Mouse (Mus musculus): Measurements from ENCODE around the gene Cd320. TPM values are rescaled to one million over a fixed set of nuclear protein-coding genes. Genes with fewer than 3 reads are reported as not detected.
A peak's percentile ranks its signal among the peaks of the same experiment; 100 is the strongest.
"Not testable (repeated sequence)": the region's sequence is repeated elsewhere in the genome, so short reads cannot be mapped to it uniquely, and the experiment has no call there.

Cd320 gene
- polyA plus RNA-seq, 1 experiment, result 11.6 TPM

DNA sequence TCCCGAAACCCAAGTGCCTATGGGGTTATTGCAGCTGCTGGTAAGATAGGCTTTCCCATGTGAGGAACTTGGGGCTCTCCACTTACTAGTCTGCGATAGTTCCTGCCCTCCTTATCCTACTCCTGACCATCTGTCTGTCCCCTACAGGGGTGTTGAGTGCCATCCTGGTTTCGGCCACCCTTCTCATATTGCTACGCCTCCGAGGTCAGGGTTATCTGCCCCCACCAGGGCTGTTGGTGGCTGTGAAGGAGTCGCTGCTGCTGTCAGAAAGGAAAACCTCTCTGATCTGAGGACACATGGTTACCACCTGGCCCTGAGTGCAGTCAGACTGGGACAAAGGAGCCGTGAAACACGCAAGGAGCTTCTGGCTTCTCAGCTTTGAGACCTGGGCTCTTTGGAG is 5.2 kb downstream of the Cd320 start:
- no peak for DNase-seq (ENCODE audit: low read depth in 1 of 2, low spot score in 2 of 2)
- no peak overlapping the region for H3K27ac ChIP-seq (ENCODE audit: insufficient read depth, low read length)
- no peak overlapping the region for H3K4me3 ChIP-seq (ENCODE audit: extremely low read depth, insufficient read depth, insufficient read length)
- H3K36me3 ChIP-seq (ENCODE audit: control insufficient read depth, insufficient read depth, low read length), result 0 out of 2 replicates have a peak, but pooled peaks cover 2% of the 10 kb centered on the region
- H3K4me1 ChIP-seq (ENCODE audit: control insufficient read depth, insufficient read depth, insufficient read length), result peaks cover 2% of the 10 kb centered on the region; the same call in 1 of the 2 replicates
- H3K27me3 ChIP-seq (ENCODE audit: control insufficient read depth, insufficient read depth, low read length), result no peaks in the 10 kb centered on the region
- no peak for TF ChIP-seq POLR2A (IDR thresholded peaks at IDR 0.05; ENCODE audit: low read depth, low read length)
- TF ChIP-seq CTCF (IDR thresholded peaks at IDR 0.05; ENCODE audit: extremely low read depth, insufficient read depth, insufficient read length, insufficient replicate concordance), result no peak
- WGBS, result 86% methylated on average over 8 of the region's 8 CpGs

DNA sequence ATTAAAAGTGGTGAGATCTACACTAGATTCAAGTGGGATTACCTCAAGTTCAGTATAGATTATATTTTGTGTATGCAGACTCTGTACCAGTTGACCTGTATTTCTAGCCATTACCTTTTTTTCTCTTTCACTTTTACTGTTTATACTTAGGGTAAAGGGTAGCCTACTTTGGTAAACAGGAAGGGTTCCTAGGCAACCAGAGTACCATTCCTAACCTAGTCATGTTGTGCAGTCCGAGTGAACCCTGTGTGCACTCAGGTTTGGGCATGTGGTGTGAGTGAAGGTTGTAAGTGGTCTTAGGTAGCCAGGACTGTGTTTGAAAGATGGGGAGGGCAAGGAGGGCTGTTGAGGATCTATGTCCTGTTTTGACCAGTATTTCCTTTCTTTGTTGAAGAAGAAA is 8.4 kb downstream of the Cd320 start:
- 26% methylated on average over 1 of the region's 1 CpGs for WGBS
- H3K4me3 ChIP-seq (ENCODE audit: extremely low read depth, insufficient read depth, insufficient read length), result no peak overlapping the region
- peaks cover 2% of the 10 kb centered on the region; the same call in 1 of the 2 replicates for H3K4me1 ChIP-seq (ENCODE audit: control insufficient read depth, insufficient read depth, insufficient read length)
- H3K27me3 ChIP-seq (ENCODE audit: control insufficient read depth, insufficient read depth, low read length), result no peaks in the 10 kb centered on the region
- DNase-seq (ENCODE audit: low read depth in 1 of 2, low spot score in 2 of 2), result no peak
- H3K27ac ChIP-seq (ENCODE audit: insufficient read depth, low read length), result no peak overlapping the region
- no peak for TF ChIP-seq CTCF (IDR thresholded peaks at IDR 0.05; ENCODE audit: extremely low read depth, insufficient read depth, insufficient read length, insufficient replicate concordance)
- no peak for TF ChIP-seq POLR2A (IDR thresholded peaks at IDR 0.05; ENCODE audit: low read depth, low read length)
- 0 out of 2 replicates have a peak, but pooled peaks cover 2% of the 10 kb centered on the region for H3K36me3 ChIP-seq (ENCODE audit: control insufficient read depth, insufficient read depth, low read length)

DNA sequence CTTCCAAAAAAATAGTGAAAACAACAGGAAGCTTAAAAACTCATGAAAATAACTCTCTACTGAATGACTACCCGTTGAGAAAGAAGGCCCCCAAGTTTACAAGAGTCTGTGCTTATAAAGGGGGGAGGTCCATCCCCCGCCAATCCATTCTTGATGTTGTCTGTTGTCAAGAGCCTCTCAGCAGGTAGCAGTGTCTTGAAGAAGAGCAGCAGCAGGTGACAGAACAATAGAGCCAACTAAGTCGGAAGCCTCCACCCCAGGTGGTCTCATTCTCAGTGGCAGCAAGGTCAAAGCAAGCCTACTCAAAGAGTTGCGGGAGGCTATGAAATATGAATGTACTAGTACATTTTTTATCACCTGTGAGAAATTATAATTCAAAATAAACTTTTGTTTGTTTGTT is 14.9 kb downstream of the Cd320 start:
- DNase-seq (ENCODE audit: low read depth in 1 of 2, low spot score in 2 of 2), result no peak
- no peak overlapping the region for H3K4me3 ChIP-seq (ENCODE audit: extremely low read depth, insufficient read depth, insufficient read length)
- 81% methylated on average over 4 of the region's 4 CpGs for WGBS

DNA sequence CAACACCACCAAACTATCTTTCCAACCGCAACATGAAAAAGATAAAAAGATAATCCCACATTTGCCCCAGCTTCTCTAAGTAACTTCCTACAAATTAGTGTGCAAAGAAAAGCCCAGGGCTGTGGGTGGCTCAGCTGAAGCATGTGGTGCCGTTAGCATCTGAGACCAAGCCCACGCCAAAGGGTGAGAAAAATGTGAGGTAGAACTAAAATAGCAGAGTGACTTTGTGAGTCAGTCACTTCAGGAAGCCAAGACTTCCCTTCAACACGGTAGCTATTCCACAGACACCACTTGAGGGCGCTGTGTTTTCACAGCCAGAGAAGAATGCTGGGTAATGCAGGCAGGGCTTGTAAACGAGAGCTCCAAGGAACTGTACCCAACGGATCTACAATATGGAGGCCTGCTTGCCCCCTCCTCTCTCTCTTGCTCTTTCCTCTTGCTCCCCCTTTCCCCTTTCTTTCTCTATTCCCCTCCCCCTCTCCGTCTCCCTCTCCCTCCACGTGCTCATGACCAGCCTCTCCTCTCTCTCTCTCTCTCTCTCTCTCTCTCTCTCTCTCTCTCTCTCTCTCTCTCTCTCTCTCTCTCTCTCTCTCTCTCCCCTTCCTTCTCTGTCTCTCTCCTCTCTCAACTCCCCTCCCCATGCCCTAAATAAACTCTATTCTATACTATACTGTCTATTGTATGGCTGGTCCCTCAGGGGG is 22.6 kb downstream of the Cd320 start:
- H3K36me3 ChIP-seq (ENCODE audit: control insufficient read depth, insufficient read depth, low read length), result no peaks in the 10 kb centered on the region
- TF ChIP-seq POLR2A (IDR thresholded peaks at IDR 0.05; ENCODE audit: low read depth, low read length) (no peak), CTCF (IDR thresholded peaks at IDR 0.05; ENCODE audit: extremely low read depth, insufficient read depth, insufficient read length, insufficient replicate concordance) (peak; percentile 54; the same call in 1 of the 2 replicates)
- peaks cover 2% of the 10 kb centered on the region; the same call in 1 of the 2 replicates for H3K4me1 ChIP-seq (ENCODE audit: control insufficient read depth, insufficient read depth, insufficient read length)
- no peak overlapping the region for H3K4me3 ChIP-seq (ENCODE audit: extremely low read depth, insufficient read depth, insufficient read length)
- H3K27ac ChIP-seq (ENCODE audit: insufficient read depth, low read length), result no peak overlapping the region
- H3K27me3 ChIP-seq (ENCODE audit: control insufficient read depth, insufficient read depth, low read length), result no peaks in the 10 kb centered on the region
- 16% methylated on average over 9 of the region's 9 CpGs for WGBS
- DNase-seq (ENCODE audit: low read depth in 1 of 2, low spot score in 2 of 2), result peak; percentile 59 to 68

More for the DNA sequence above, 14.9 kb downstream of the Cd320 start:
- Histone ChIP-seq H3K27me3 (ENCODE audit: control insufficient read depth, insufficient read depth, low read length) (no peaks in the 10 kb centered on the region), H3K27ac (ENCODE audit: insufficient read depth, low read length) (no peak overlapping the region), H3K36me3 (ENCODE audit: control insufficient read depth, insufficient read depth, low read length) (no peaks in the 10 kb centered on the region), H3K4me1 (ENCODE audit: control insufficient read depth, insufficient read depth, insufficient read length) (no peaks in the 10 kb centered on the region)
- TF ChIP-seq CTCF (IDR thresholded peaks at IDR 0.05; ENCODE audit: extremely low read depth, insufficient read depth, insufficient read length, insufficient replicate concordance), result no peak
- TF ChIP-seq POLR2A (IDR thresholded peaks at IDR 0.05; ENCODE audit: low read depth, low read length), result no peak

DNA sequence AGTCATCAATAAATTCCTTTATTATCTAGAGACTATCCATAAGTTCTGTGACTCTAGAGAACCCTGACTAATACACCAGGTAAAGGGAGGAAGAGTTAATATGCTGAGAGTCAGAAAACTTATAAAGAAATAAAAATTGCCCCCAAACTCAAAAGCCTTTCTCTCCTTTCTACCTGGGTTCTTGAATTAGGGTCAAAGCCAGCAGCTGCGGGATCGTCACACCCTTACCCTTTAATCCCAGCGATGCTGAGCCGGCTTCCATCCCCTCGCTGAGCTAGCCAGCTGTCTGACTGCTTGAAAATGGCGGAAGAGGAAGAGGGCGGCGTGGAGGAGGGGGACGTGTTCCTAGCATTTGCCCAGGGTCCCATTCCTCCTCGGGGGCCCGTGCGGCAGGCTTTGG is 30.6 kb downstream of the Cd320 start, which contains the start of gene Gm7029:
Gene Gm7029 (plus strand): TSS at position 301 of the 400 bp plus-strand sequence.
- not testable (repeated sequence) for H3K4me1 ChIP-seq (ENCODE audit: control insufficient read depth, insufficient read depth, insufficient read length); H3K36me3 ChIP-seq (ENCODE audit: control insufficient read depth, insufficient read depth, low read length); H3K27me3 ChIP-seq (ENCODE audit: control insufficient read depth, insufficient read depth, low read length); H3K4me3 ChIP-seq (ENCODE audit: extremely low read depth, insufficient read depth, insufficient read length); H3K27ac ChIP-seq (ENCODE audit: insufficient read depth, low read length); DNase-seq (ENCODE audit: low read depth in 1 of 2, low spot score in 2 of 2)
- WGBS, result 94% methylated on average over 5 of the region's 12 CpGs

DNA sequence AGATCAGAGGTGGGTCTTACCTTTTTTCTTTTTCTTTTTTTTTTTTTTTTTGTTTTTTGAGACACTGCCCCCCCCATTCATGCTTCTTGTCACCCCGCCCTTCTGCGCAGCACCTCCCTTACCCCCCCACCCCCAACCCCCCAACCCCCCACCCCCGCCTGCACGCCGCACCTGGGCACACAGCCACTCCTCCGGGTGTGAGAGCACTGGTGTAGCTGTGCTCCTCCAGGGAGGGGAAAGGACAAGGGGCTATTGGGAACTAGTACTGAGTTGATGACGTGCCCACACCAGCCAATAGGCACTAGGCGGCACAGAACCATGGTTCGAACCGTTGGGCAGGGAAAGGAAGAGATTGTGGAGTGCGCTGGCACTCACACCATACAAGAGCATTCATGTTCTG is 31.5 kb downstream of the Cd320 start:
- TF ChIP-seq POLR2A (IDR thresholded peaks at IDR 0.05; ENCODE audit: low read depth, low read length) (no peak), CTCF (IDR thresholded peaks at IDR 0.05; ENCODE audit: extremely low read depth, insufficient read depth, insufficient read length, insufficient replicate concordance) (no peak)
- Histone ChIP-seq H3K27me3 (ENCODE audit: control insufficient read depth, insufficient read depth, low read length) (no peaks in the 10 kb centered on the region), H3K4me1 (ENCODE audit: control insufficient read depth, insufficient read depth, insufficient read length) (no peaks in the 10 kb centered on the region), H3K36me3 (ENCODE audit: control insufficient read depth, insufficient read depth, low read length) (no peaks in the 10 kb centered on the region), H3K27ac (ENCODE audit: insufficient read depth, low read length) (no peak overlapping the region), H3K4me3 (ENCODE audit: extremely low read depth, insufficient read depth, insufficient read length) (no peak overlapping the region)
- 93% methylated on average over 11 of the region's 11 CpGs for WGBS
- DNase-seq (ENCODE audit: low read depth in 1 of 2, low spot score in 2 of 2), result no peak

DNA sequence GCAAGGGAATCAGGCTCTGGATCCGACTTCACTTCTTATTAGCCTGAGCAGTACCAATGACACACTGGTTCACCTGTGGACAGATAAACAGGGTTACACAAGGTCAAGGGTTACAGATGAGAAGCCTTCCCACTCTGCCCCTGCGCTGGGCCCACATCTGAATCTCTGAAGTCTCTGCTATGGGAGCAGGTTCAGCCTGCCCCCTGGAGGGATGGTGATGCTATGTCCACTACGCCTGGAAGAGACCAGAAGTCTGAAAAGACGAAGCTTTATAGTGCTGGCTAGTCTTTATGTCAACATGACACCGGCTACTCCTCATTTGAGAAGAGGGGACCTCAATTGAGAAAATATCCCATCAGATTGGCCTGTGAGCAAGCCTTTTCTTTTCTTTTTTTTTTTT is 32.9 kb downstream of the Cd320 start:
- DNase-seq (ENCODE audit: low read depth in 1 of 2, low spot score in 2 of 2), result peak in 1 of 2 experiments; percentile 9
- not testable (repeated sequence) for H3K36me3 ChIP-seq (ENCODE audit: control insufficient read depth, insufficient read depth, low read length); H3K27me3 ChIP-seq (ENCODE audit: control insufficient read depth, insufficient read depth, low read length); H3K4me3 ChIP-seq (ENCODE audit: extremely low read depth, insufficient read depth, insufficient read length); H3K4me1 ChIP-seq (ENCODE audit: control insufficient read depth, insufficient read depth, insufficient read length); H3K27ac ChIP-seq (ENCODE audit: insufficient read depth, low read length)
- 89% methylated on average over 5 of the region's 5 CpGs for WGBS

DNA sequence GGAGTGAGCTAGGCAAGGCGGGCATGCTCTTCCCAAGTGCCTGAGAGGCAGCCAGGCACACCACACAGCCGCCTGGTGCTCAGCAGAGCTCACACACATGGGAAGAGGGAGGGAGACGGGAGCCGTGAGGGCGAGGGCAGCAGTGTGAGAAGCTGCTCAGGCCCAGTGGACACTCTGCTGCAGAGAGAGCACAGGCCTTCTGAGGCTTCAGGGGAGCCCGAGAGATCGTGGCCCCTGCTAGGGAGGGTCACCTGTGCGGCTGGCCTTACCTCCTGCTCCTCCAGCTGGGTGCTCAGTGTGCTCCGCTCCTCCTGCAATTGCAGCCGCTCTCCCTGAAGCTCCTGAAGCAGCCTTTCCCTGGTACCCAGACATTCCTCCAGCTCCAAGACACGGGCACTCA is 41.4 kb downstream of the Cd320 start:
- H3K36me3 ChIP-seq (ENCODE audit: control insufficient read depth, insufficient read depth, low read length); DNase-seq (ENCODE audit: low read depth in 1 of 2, low spot score in 2 of 2): not testable (repeated sequence)
- WGBS, result 98% methylated on average over 9 of the region's 11 CpGs

DNA sequence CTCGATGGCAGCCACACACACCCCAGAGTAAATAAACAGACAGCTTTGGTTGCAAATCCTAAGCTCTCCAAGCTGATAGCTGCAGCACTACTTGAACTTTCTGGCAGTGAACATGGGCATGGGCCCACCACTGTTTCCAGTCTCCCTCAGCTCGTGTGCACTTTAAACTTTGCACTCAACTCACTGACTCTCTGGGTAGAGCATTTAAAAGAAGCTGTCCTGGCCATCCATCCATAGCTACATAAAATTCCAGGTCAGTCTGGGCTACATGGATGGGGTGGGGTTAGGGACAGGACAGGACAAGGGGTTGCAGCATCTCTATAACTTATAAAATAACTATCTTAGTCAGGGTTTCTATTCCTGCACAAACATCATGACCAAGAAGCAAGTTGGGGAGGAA is 44.9 kb downstream of the Cd320 start:
- not testable (repeated sequence) for H3K4me3 ChIP-seq (ENCODE audit: extremely low read depth, insufficient read depth, insufficient read length); H3K36me3 ChIP-seq (ENCODE audit: control insufficient read depth, insufficient read depth, low read length); DNase-seq (ENCODE audit: low read depth in 1 of 2, low spot score in 2 of 2); H3K27ac ChIP-seq (ENCODE audit: insufficient read depth, low read length); H3K27me3 ChIP-seq (ENCODE audit: control insufficient read depth, insufficient read depth, low read length); H3K4me1 ChIP-seq (ENCODE audit: control insufficient read depth, insufficient read depth, insufficient read length)
- WGBS, result 81% methylated on average over 2 of the region's 2 CpGs

More for the DNA sequence above, 41.4 kb downstream of the Cd320 start:
- not testable (repeated sequence) for H3K27ac ChIP-seq (ENCODE audit: insufficient read depth, low read length); H3K4me3 ChIP-seq (ENCODE audit: extremely low read depth, insufficient read depth, insufficient read length); H3K4me1 ChIP-seq (ENCODE audit: control insufficient read depth, insufficient read depth, insufficient read length); H3K27me3 ChIP-seq (ENCODE audit: control insufficient read depth, insufficient read depth, low read length)

DNA sequence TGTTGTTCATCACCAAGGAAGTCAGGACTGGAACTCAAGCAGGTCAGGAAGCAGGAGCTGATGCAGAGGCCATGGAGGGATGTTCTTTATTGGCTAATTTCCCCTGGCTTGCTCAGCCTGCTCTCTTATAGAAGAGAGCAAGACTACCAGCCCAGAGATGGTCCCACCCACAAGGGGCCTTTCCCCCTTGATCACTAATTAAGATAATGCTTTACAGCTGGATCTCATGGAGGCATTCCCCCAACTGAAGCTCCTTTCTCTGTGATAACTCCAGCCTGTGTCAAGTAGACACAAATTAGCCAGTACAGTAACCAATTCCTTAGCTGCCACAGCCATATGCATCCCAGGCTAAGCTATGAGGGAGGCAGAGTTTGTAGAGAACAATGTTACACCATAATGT is 45.3 kb downstream of the Cd320 start:
- H3K27ac ChIP-seq (ENCODE audit: insufficient read depth, low read length); H3K4me3 ChIP-seq (ENCODE audit: extremely low read depth, insufficient read depth, insufficient read length): not testable (repeated sequence)

More for the DNA sequence above, 45.3 kb downstream of the Cd320 start:
- not testable (repeated sequence) for DNase-seq (ENCODE audit: low read depth in 1 of 2, low spot score in 2 of 2); H3K4me1 ChIP-seq (ENCODE audit: control insufficient read depth, insufficient read depth, insufficient read length); H3K27me3 ChIP-seq (ENCODE audit: control insufficient read depth, insufficient read depth, low read length); H3K36me3 ChIP-seq (ENCODE audit: control insufficient read depth, insufficient read depth, low read length)
